Mouse (Mus musculus): Measurements from ENCODE around the gene Efna5. TPM values are rescaled to one million over a fixed set of nuclear protein-coding genes. Genes with fewer than 3 reads are reported as not detected.

Efna5 gene
- polyA plus RNA-seq (2012; rRNA removed), result 0.80 and 1.9 TPM in 2 replicates

DNA sequence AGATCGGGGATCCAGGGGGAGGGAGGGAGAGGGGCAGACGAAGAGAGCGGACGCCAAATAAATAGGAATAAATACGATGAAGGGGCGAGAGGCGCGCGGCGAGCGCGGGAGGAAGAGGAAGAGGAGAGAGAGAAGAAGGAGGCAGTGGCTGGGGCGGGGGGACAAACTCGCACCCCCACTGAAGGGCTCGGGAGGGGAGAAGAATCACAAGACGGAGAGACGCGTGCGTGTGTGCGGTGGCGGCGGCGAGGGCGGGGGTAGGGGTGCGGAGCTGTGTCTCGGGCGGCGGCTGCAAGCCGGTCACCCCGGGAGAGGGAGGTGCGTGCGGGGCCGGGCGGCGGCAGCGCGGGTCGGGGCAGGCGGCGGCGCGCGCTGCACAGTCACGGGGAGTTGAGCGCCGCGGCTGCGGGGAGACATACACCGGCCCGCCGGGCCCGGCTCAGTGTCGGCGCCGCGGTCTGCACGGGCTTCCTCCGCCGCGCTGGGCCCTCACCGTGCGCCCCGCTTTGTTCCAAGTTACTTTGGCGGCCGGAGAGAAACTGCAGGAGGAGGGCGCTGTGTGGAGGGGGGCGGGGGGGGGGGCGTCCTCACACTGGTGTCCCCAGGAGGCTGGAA is at the start of gene Efna5:
Efna5 (minus strand) TSS at position 142 of the 615 bp plus-strand sequence.
- H3K27me3 ChIP-seq (ENCODE audit: control insufficient read depth, insufficient read depth, low read length), result peaks cover 13% of the 10 kb centered on the region
- WGBS, result 2% methylated on average over 66 of the region's 68 CpGs
- TF ChIP-seq CTCF (IDR thresholded peaks at IDR 0.05; ENCODE audit: borderline replicate concordance, control insufficient read depth, extremely low read depth, insufficient read depth, low read length, poor library complexity) (no peak), POLR2A (IDR thresholded peaks at IDR 0.05; ENCODE audit: control insufficient read depth, extremely low read depth, insufficient read depth, low read length, poor library complexity) (no peak)
- 0 out of 2 replicates have a peak, but pooled peaks cover 6% of the 10 kb centered on the region for H3K4me1 ChIP-seq (replicated peaks; ENCODE audit: control insufficient read depth, insufficient read depth, low read length)
- peak within 1 kb of the TSS; percentile 28 for H3K4me3 ChIP-seq (ENCODE audit: control insufficient read depth, insufficient read depth, low read length)
- H3K36me3 ChIP-seq (ENCODE audit: control insufficient read depth, insufficient read depth, low read length), result no peaks in the 10 kb centered on the region
- peak; percentile 2 for DNase-seq
- no peak within 1 kb of the TSS for H3K27ac ChIP-seq (ENCODE audit: control insufficient read depth, insufficient read depth, low read length)

DNA sequence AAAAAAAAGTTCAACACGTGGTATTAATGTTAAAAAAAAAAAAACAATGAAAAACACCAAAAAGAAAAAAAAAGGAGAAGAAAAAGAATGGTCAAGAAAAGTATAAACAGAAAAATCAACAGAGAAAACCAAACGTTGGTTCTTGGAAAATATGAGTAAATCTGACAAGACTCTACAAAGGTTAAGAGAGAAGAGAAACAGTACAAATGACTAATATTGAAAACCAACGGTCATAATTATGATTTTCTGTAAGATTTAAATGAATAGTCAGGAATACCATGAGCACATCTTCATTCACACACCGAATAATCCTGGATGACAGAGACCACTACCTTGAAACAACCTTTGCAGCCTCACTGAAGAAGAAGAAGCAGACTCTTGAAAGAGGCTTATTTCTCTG is 34.2 kb upstream of the Efna5 start:
- DNase-seq, result no peak
- TF ChIP-seq POLR2A (IDR thresholded peaks at IDR 0.05; ENCODE audit: control insufficient read depth, extremely low read depth, insufficient read depth, low read length, poor library complexity) (no peak), CTCF (IDR thresholded peaks at IDR 0.05; ENCODE audit: borderline replicate concordance, control insufficient read depth, extremely low read depth, insufficient read depth, low read length, poor library complexity) (no peak)
- no peaks in the 10 kb centered on the region for H3K27me3 ChIP-seq (ENCODE audit: control insufficient read depth, insufficient read depth, low read length)
- H3K4me1 ChIP-seq (replicated peaks; ENCODE audit: control insufficient read depth, insufficient read depth, low read length), result no peaks in the 10 kb centered on the region
- WGBS, result 83% methylated on average over 4 of the region's 4 CpGs
- no peaks in the 10 kb centered on the region for H3K36me3 ChIP-seq (ENCODE audit: control insufficient read depth, insufficient read depth, low read length)
- no peak overlapping the region for H3K4me3 ChIP-seq (ENCODE audit: control insufficient read depth, insufficient read depth, low read length)
- no peak overlapping the region for H3K27ac ChIP-seq (ENCODE audit: control insufficient read depth, insufficient read depth, low read length)

DNA sequence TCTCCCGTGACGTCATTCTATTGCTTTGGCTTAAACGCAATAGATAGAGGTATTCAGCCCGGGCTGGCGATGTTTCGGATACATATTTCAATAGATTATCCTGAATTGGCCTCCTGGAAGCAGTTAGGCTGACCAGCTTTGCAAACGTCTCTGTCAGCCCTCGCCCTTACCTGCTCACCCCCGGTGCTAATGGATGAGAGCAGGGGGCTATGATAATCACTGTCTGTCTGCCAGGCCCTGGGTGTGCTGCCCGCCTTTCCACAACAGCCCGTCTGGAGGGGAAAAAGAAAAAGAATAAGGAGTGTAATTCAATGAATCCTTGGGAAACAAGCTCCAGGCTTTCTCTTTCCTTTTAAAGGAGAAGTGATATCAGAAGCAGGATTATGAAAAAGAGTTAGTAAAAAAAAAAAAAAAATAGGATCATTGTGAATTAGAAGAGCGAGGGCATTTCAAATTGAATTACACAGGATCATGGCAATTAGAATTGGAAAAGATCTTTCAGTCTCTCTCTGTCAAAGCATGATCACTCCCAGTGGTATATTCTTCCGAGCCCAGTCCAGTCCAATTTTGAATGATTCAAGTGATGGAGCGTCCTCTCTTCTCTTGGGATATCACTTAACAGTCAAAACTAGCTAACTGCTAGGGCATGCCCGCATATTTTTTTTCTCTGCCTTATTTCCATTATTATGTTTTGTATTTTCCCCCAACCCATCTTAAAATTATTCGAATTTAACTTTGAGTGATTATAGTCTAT is 24.8 kb upstream of the Efna5 start:
- DNase-seq, result no peak
- H3K27ac ChIP-seq (ENCODE audit: control insufficient read depth, insufficient read depth, low read length), result no peak overlapping the region
- H3K4me1 ChIP-seq (replicated peaks; ENCODE audit: control insufficient read depth, insufficient read depth, low read length), result no peaks in the 10 kb centered on the region
- H3K27me3 ChIP-seq (ENCODE audit: control insufficient read depth, insufficient read depth, low read length), result no peaks in the 10 kb centered on the region
- H3K4me3 ChIP-seq (ENCODE audit: control insufficient read depth, insufficient read depth, low read length), result no peak overlapping the region
- 87% methylated on average over 16 of the region's 16 CpGs for WGBS
- no peak for TF ChIP-seq POLR2A (IDR thresholded peaks at IDR 0.05; ENCODE audit: control insufficient read depth, extremely low read depth, insufficient read depth, low read length, poor library complexity)
- no peak for TF ChIP-seq CTCF (IDR thresholded peaks at IDR 0.05; ENCODE audit: borderline replicate concordance, control insufficient read depth, extremely low read depth, insufficient read depth, low read length, poor library complexity)
- H3K36me3 ChIP-seq (ENCODE audit: control insufficient read depth, insufficient read depth, low read length), result no peaks in the 10 kb centered on the region

DNA sequence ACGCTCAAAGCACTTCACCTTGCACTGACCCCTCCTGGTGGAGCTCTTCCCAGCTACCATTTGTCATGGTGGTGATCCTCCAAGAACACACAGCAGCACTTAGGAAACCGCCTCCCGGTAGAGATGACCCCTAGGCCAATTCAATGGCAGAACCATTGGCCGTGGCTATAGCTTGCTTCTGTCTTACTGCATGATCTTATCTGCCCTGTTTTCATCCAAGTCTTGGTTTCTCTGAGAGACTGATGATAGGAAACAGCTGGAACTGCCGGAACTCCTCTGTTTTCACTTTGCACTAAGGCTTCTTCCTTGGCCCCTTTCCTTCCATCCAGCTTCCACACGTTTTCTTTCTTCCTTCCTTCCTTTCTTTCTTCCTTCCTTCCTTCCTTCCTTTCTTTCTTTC is 17.9 kb upstream of the Efna5 start:
- DNase-seq, result no peak
- H3K27me3 ChIP-seq (ENCODE audit: control insufficient read depth, insufficient read depth, low read length), result no peaks in the 10 kb centered on the region
- no peak overlapping the region for H3K4me3 ChIP-seq (ENCODE audit: control insufficient read depth, insufficient read depth, low read length)
- H3K4me1 ChIP-seq (replicated peaks; ENCODE audit: control insufficient read depth, insufficient read depth, low read length), result no peaks in the 10 kb centered on the region
- no peak overlapping the region for H3K27ac ChIP-seq (ENCODE audit: control insufficient read depth, insufficient read depth, low read length)
- TF ChIP-seq CTCF (IDR thresholded peaks at IDR 0.05; ENCODE audit: borderline replicate concordance, control insufficient read depth, extremely low read depth, insufficient read depth, low read length, poor library complexity), result no peak
- no peak for TF ChIP-seq POLR2A (IDR thresholded peaks at IDR 0.05; ENCODE audit: control insufficient read depth, extremely low read depth, insufficient read depth, low read length, poor library complexity)
- 87% methylated on average over 6 of the region's 6 CpGs for WGBS
- H3K36me3 ChIP-seq (ENCODE audit: control insufficient read depth, insufficient read depth, low read length), result no peaks in the 10 kb centered on the region

DNA sequence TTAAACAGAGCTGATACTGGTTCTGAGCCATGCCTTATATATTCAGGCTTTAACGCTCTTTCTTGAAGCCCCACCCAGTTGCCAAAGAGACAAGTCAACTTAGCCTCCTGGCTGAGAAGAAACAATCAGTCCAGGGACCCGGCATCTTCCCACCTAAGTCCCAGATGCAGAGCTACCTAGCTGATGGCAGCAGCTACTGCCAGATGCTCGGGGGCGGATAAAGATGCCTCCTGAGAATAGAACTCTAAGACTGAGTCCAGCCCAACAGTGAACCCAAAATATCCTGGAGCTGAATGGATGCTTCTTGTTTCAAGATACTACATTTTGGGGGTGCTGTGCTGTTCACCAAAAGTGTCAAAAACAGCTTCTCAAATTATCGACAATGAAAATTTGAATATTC is 8.9 kb upstream of the Efna5 start:
- Histone ChIP-seq H3K4me1 (replicated peaks; ENCODE audit: control insufficient read depth, insufficient read depth, low read length) (no peaks in the 10 kb centered on the region), H3K4me3 (ENCODE audit: control insufficient read depth, insufficient read depth, low read length) (no peak overlapping the region), H3K27me3 (ENCODE audit: control insufficient read depth, insufficient read depth, low read length) (no peaks in the 10 kb centered on the region), H3K27ac (ENCODE audit: control insufficient read depth, insufficient read depth, low read length) (no peak overlapping the region), H3K36me3 (ENCODE audit: control insufficient read depth, insufficient read depth, low read length) (no peaks in the 10 kb centered on the region)
- DNase-seq, result no peak
- 91% methylated on average over 5 of the region's 5 CpGs for WGBS
- TF ChIP-seq CTCF (IDR thresholded peaks at IDR 0.05; ENCODE audit: borderline replicate concordance, control insufficient read depth, extremely low read depth, insufficient read depth, low read length, poor library complexity), result no peak

DNA sequence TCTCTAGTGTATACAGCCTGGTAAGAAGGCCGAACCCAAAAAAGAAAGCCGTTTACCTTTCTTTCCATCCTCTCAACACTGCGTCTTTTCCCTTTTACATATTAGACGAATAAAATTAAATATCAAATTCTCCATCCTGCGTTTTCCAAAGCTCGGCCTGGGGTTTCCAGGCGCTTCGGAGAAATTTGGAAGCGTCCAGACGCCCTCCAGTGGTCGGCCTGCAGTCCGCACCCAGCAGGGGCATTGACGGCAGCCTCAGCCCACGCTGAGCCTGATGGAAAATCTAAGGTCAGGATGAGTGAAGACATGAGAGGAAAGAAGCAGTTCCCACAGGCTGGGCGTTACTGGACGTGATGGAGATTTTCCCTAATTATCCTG is 3.0 kb upstream of the Efna5 start:
- WGBS, result 2% methylated on average over 16 of the region's 16 CpGs
- H3K36me3 ChIP-seq (ENCODE audit: control insufficient read depth, insufficient read depth, low read length), result no peaks in the 10 kb centered on the region
- peak; percentile 30 for DNase-seq
- TF ChIP-seq POLR2A (IDR thresholded peaks at IDR 0.05; ENCODE audit: control insufficient read depth, extremely low read depth, insufficient read depth, low read length, poor library complexity), result no peak
- peak; percentile 74; the same call in 1 of the 2 replicates for TF ChIP-seq CTCF (IDR thresholded peaks at IDR 0.05; ENCODE audit: borderline replicate concordance, control insufficient read depth, extremely low read depth, insufficient read depth, low read length, poor library complexity)
- H3K4me1 ChIP-seq (replicated peaks; ENCODE audit: control insufficient read depth, insufficient read depth, low read length), result 0 out of 2 replicates have a peak, but pooled peaks cover 6% of the 10 kb centered on the region
- H3K4me3 ChIP-seq (ENCODE audit: control insufficient read depth, insufficient read depth, low read length), result no peak overlapping the region
- no peak overlapping the region for H3K27ac ChIP-seq (ENCODE audit: control insufficient read depth, insufficient read depth, low read length)
- peaks cover 13% of the 10 kb centered on the region for H3K27me3 ChIP-seq (ENCODE audit: control insufficient read depth, insufficient read depth, low read length)
